Mouse (Mus musculus): ENCODE data around the gene Scrn1. TPM values are rescaled to one million over a fixed set of nuclear protein-coding genes. Genes with fewer than 3 reads are reported as not detected.

Scrn1 gene
- polyA plus RNA-seq, 1 experiment from 2014 or later: 4.7 TPM

DNA sequence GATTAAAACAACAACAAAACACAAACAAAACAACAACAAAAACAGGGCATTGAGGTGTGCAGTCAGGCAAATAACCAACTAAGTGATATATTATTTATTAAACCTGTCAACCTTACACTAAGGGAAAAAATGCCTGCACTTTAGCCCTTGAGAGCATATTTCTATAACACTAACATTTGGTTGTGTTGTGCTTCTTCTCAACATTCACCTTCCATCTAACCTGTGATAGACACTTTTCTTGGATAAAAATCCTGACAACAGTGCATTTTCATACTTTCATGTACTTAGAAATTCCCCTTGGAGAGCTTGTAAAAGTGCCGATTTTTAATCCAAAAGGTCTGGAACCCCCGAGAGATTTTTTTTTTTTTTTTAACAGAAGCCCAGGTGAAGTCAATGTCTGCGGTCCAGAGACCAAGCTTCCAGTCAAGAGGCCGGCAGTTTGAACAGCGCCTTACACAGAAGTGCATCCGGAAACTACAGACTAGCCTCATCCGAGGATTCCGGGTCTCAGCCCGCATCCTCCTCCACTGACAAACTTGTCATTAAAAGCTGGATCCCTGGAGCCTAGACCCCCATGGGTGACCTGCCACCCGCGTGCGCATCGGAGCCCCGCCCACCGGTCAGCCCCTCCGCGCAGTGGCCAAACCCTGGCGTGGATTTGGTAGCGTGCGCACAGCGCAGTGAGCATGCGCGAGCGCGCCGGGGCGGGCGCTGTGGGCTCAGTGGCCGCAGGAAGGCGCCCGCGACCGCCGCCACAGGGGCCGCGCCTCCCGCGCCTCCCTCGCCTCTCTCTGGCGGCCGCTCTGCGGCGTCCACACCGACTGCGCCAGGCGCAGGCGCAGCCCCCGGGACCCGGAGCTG, 28.4 kb upstream of the Scrn1 start, which contains the start of gene Plekha8:
Gene Plekha8, plus strand, starts transcription at position 643 of the 861 bp plus-strand sequence.
- Histone ChIP-seq H3K9me3 (ENCODE audit: control insufficient read depth, low read length) (no peaks in the 10 kb centered on the region), H3K4me3 (ENCODE audit: low read length) (peak within 1 kb of the TSS; percentile 97), H3K4me2 (ENCODE audit: low read depth, low read length) (peak within 1 kb of the TSS; percentile 84), H3K36me3 (ENCODE audit: control insufficient read depth, insufficient read depth, low read length) (no peaks in the 10 kb centered on the region), H3K27me3 (replicated peaks; ENCODE audit: control insufficient read depth, insufficient read depth, low read length) (no peaks in the 10 kb centered on the region), H3K27ac (ENCODE audit: low read length) (peak within 1 kb of the TSS; percentile 75), H3K9ac (ENCODE audit: low read depth, low read length) (peak within 1 kb of the TSS; percentile 91), H3K4me1 (ENCODE audit: control insufficient read depth, insufficient read depth, low read length) (peaks cover 27% of the 10 kb centered on the region)
- WGBS: under 1% methylated on average over 47 of the region's 49 CpGs
- ATAC-seq: peak; percentile 92

DNA sequence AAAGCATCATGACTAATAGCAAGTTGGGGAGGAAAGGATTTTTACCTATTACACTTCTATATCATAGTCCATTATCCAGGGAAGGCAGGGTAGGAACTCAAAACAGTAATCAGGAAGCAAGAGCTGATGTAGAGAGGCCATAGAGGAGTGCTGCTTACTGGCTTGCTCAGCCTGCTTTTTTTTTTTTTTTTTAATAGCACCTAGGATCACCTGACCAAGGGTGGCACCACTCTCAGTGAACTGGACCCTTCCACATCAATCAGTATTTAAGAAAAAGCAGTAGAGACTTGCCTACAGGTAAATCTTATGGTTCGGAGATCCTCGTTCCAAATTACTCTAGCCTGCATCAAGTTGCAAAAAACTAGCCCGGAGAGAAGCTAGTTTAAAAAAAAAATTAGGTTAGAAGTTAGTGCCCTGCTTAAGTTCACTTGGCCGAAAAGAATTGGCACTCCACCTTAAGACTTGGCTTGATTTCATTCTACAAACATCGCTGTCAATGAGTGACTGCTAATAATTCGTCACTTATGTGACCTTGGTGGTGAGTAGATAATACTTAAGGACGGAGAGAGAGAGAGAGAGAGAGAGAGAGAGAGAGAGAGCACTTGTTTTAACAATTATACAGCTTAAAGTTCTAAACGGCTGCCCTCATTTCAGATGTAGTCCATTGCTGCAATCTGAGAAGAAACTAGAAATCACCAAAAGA, 27.6 kb upstream of the Scrn1 start:
- no peaks in the 10 kb centered on the region for H3K9me3 ChIP-seq (ENCODE audit: control insufficient read depth, low read length)
- peaks cover 27% of the 10 kb centered on the region for H3K4me1 ChIP-seq (ENCODE audit: control insufficient read depth, insufficient read depth, low read length)
- peak; percentile 1; the same call in 1 of the 2 replicates for ATAC-seq
- H3K36me3 ChIP-seq (ENCODE audit: control insufficient read depth, insufficient read depth, low read length): no peaks in the 10 kb centered on the region
- H3K27me3 ChIP-seq (replicated peaks; ENCODE audit: control insufficient read depth, insufficient read depth, low read length): no peaks in the 10 kb centered on the region
- H3K4me3 ChIP-seq (ENCODE audit: low read length): peak overlapping the region; percentile 71
- WGBS: 48% methylated on average over 8 of the region's 8 CpGs
- H3K9ac ChIP-seq (ENCODE audit: low read depth, low read length): no peak overlapping the region
- peak overlapping the region; percentile 84 for H3K4me2 ChIP-seq (ENCODE audit: low read depth, low read length)
- no peak overlapping the region for H3K27ac ChIP-seq (ENCODE audit: low read length)

DNA sequence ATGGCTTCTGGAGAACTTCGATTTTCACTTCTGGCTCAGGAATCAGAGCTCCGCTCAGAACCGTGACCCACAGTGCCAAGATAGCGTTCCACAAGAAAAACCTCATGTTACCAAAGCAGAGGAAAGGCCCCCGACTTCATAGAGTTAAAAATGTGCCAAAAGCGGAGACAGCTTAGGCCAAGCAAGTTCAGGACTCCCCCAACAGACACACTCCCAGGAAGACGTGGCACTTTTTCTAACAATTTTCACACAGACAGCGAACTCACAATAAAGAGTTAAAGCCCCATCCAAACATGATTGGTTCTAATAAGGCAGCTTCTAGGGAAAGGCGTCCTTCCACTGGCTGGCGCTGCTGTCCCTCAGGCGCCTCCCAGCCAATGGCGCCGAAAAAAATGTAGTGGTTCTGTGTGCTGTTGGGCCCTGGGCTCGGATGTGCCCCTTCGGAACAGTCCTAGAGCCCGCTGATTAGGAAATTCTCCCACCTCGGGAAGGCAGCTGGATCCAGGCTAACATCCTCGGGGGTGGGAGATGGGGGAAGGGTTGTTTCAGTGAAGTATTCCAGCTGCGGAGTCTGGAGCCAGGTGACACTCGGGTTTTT, 26.7 kb upstream of the Scrn1 start:
- ATAC-seq: peak; percentile 83
- H3K36me3 ChIP-seq (ENCODE audit: control insufficient read depth, insufficient read depth, low read length): no peaks in the 10 kb centered on the region
- peak overlapping the region; percentile 71 for H3K4me3 ChIP-seq (ENCODE audit: low read length)

DNA sequence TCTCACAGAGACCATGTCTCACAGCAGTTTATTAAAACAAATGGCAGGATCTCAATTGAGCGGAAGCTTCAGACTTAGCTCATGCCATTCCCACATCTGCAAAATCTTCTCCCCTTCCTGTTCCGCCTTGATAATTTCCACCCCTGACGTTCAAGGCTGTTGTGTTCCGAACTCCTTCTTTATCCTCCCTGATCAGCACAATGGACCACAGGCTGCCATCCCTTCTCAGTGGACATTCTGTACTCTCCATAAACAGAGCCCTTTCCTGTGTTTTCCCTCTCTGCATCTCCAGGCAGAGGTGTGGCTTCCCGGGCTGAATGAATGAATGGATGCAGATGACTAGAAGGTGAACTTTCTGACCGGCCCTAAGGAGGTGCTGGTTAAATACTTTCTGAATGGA, 25.5 kb upstream of the Scrn1 start:
- 46% methylated on average over 6 of the region's 6 CpGs for WGBS
- no peak for ATAC-seq
- H3K9ac ChIP-seq (ENCODE audit: low read depth, low read length): no peak overlapping the region

More for the DNA sequence above, 26.7 kb upstream of the Scrn1 start:
- under 1% methylated on average over 20 of the region's 20 CpGs for WGBS
- Histone ChIP-seq H3K27me3 (replicated peaks; ENCODE audit: control insufficient read depth, insufficient read depth, low read length) (no peaks in the 10 kb centered on the region), H3K9ac (ENCODE audit: low read depth, low read length) (peak overlapping the region; percentile 82), H3K27ac (ENCODE audit: low read length) (peak overlapping the region; percentile 76), H3K4me1 (ENCODE audit: control insufficient read depth, insufficient read depth, low read length) (peaks cover 27% of the 10 kb centered on the region), H3K9me3 (ENCODE audit: control insufficient read depth, low read length) (no peaks in the 10 kb centered on the region), H3K4me2 (ENCODE audit: low read depth, low read length) (peak overlapping the region; percentile 67)

DNA sequence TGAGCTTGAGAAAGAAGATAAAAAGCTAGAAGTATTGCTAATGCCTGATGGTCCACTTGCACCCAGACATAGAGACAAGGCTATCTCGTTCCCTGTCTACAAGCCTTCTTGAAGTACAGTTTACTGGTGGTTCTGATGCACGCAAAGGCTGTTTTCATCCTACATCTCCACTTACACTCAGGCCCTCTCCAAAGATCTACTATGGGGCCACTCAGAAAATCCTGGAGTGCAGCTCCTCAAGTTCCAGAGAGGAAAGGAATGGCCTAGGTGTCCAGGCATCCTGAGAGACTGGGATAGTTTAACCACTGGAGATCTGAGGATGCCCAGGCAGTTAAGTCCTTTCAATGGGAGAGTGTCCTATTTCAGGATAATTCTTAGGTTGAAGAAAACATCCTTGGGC, 24.4 kb upstream of the Scrn1 start:
- H3K36me3 ChIP-seq (ENCODE audit: control insufficient read depth, insufficient read depth, low read length): no peaks in the 10 kb centered on the region
- peaks cover 16% of the 10 kb centered on the region for H3K4me1 ChIP-seq (ENCODE audit: control insufficient read depth, insufficient read depth, low read length)
- H3K4me3 ChIP-seq (ENCODE audit: low read length): no peak overlapping the region
- H3K4me2 ChIP-seq (ENCODE audit: low read depth, low read length): no peak overlapping the region
- H3K27me3 ChIP-seq (replicated peaks; ENCODE audit: control insufficient read depth, insufficient read depth, low read length): no peaks in the 10 kb centered on the region
- H3K9me3 ChIP-seq (ENCODE audit: control insufficient read depth, low read length): no peaks in the 10 kb centered on the region
- no peak for ATAC-seq
- H3K9ac ChIP-seq (ENCODE audit: low read depth, low read length): no peak overlapping the region
- WGBS: 93% methylated on average over 2 of the region's 2 CpGs
- no peak overlapping the region for H3K27ac ChIP-seq (ENCODE audit: low read length)

More for the DNA sequence above, 25.5 kb upstream of the Scrn1 start:
- Histone ChIP-seq H3K36me3 (ENCODE audit: control insufficient read depth, insufficient read depth, low read length) (no peaks in the 10 kb centered on the region), H3K4me1 (ENCODE audit: control insufficient read depth, insufficient read depth, low read length) (peaks cover 27% of the 10 kb centered on the region), H3K27me3 (replicated peaks; ENCODE audit: control insufficient read depth, insufficient read depth, low read length) (no peaks in the 10 kb centered on the region), H3K27ac (ENCODE audit: low read length) (no peak overlapping the region), H3K9me3 (ENCODE audit: control insufficient read depth, low read length) (no peaks in the 10 kb centered on the region), H3K4me3 (ENCODE audit: low read length) (peak overlapping the region; percentile 37), H3K4me2 (ENCODE audit: low read depth, low read length) (peak overlapping the region; percentile 52)

DNA sequence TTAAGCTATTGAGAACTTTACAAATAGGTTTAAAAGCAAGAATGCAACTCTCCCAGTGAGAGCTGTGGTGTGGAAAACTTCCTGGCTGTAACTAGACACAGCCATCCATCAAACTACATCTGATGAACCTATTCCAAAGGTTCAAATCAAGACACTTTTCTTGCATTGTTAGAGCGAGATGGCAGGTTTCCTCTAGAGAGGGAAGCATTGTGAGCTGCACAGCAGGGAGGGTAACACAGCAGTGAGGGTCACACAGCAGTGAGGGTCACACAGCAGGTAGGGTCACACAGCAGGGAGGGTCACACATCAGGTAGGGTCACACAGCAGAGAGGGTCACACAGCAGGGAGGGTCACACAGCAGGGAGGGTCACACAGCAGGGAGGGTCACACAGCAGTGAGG, 21.9 kb upstream of the Scrn1 start:
- H3K27me3 ChIP-seq (replicated peaks; ENCODE audit: control insufficient read depth, insufficient read depth, low read length): no peaks in the 10 kb centered on the region
- H3K4me2 ChIP-seq (ENCODE audit: low read depth, low read length): no peak overlapping the region
- H3K4me3 ChIP-seq (ENCODE audit: low read length): no peak overlapping the region
- WGBS: 70% methylated on average over 1 of the region's 1 CpGs
- H3K36me3 ChIP-seq (ENCODE audit: control insufficient read depth, insufficient read depth, low read length): no peaks in the 10 kb centered on the region
- no peak overlapping the region for H3K9ac ChIP-seq (ENCODE audit: low read depth, low read length)
- no peaks in the 10 kb centered on the region for H3K9me3 ChIP-seq (ENCODE audit: control insufficient read depth, low read length)
- no peak overlapping the region for H3K27ac ChIP-seq (ENCODE audit: low read length)
- H3K4me1 ChIP-seq (ENCODE audit: control insufficient read depth, insufficient read depth, low read length): peaks cover 9% of the 10 kb centered on the region; the same call in 1 of the 2 replicates
- no peak for ATAC-seq

DNA sequence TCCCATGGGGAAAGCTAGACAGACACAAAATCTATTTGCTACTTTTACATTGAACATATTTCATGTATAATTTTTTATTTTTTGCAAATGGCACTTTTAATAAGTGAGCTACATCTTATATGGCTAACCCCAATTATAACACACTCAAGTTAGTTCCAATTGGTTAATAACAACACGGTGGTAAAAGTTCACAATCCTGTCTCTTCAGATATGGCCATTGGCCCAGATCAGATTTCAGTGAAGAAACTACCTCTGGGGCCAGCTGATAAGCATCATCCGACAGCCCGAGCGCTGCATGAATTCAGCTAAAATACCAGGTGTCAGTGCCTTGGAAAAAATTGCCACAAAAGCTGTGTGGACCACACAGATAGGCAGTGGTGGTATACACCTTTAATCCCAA, 21.4 kb upstream of the Scrn1 start:
- no peak overlapping the region for H3K4me3 ChIP-seq (ENCODE audit: low read length)
- no peak overlapping the region for H3K9ac ChIP-seq (ENCODE audit: low read depth, low read length)
- no peak overlapping the region for H3K27ac ChIP-seq (ENCODE audit: low read length)
- H3K27me3 ChIP-seq (replicated peaks; ENCODE audit: control insufficient read depth, insufficient read depth, low read length): no peaks in the 10 kb centered on the region
- peaks cover 9% of the 10 kb centered on the region; the same call in 1 of the 2 replicates for H3K4me1 ChIP-seq (ENCODE audit: control insufficient read depth, insufficient read depth, low read length)
- H3K36me3 ChIP-seq (ENCODE audit: control insufficient read depth, insufficient read depth, low read length): no peaks in the 10 kb centered on the region
- 74% methylated on average over 4 of the region's 4 CpGs for WGBS
- no peak overlapping the region for H3K4me2 ChIP-seq (ENCODE audit: low read depth, low read length)
- H3K9me3 ChIP-seq (ENCODE audit: control insufficient read depth, low read length): no peaks in the 10 kb centered on the region
- no peak for ATAC-seq

DNA sequence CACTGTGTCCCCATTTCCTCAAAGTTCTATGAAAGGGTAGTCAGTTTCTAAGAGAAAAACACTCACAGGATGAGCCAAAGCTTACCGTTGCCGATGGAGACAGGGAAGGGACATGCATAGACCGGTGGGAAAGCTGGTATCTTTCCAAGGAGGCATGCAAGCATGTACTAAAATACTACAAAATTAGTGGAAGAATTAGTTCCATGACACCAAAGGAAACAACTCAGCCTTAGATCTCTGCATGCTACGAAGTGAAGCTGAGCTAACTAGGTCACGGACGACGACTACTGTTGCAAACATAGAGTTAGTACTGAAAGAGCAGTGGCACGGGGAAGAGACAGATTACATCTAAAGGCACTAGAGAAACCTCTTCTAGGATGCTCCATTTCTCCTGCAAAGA, 20.6 kb upstream of the Scrn1 start:
- no peaks in the 10 kb centered on the region for H3K9me3 ChIP-seq (ENCODE audit: control insufficient read depth, low read length)
- H3K4me3 ChIP-seq (ENCODE audit: low read length): no peak overlapping the region
- no peak overlapping the region for H3K4me2 ChIP-seq (ENCODE audit: low read depth, low read length)
- no peak overlapping the region for H3K9ac ChIP-seq (ENCODE audit: low read depth, low read length)
- 86% methylated on average over 8 of the region's 8 CpGs for WGBS
- ATAC-seq: no peak
- H3K27ac ChIP-seq (ENCODE audit: low read length): no peak overlapping the region
- H3K4me1 ChIP-seq (ENCODE audit: control insufficient read depth, insufficient read depth, low read length): peaks cover 6% of the 10 kb centered on the region; the same call in 1 of the 2 replicates
- 0 out of 2 replicates have a peak, but pooled peaks cover 4% of the 10 kb centered on the region for H3K36me3 ChIP-seq (ENCODE audit: control insufficient read depth, insufficient read depth, low read length)
- no peaks in the 10 kb centered on the region for H3K27me3 ChIP-seq (replicated peaks; ENCODE audit: control insufficient read depth, insufficient read depth, low read length)

DNA sequence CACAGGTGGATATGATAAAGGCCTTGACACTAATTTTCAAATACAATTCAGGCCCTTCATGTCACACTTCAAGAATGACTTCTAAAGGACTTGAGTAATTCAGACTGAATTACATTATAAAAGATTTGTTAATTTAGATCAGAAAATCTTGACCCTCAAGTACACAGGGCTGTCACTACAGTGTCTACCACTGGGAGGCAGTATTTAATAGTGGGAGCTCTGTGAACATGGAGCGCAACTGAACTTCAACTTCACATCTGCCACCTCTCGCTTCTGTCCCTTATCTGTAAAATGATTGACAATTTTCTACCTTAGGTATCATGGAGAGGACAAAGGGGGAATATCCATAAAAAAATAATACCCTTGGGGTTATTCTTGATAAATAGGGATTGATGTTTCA, 19.9 kb upstream of the Scrn1 start:
- Histone ChIP-seq H3K27me3 (replicated peaks; ENCODE audit: control insufficient read depth, insufficient read depth, low read length) (no peaks in the 10 kb centered on the region), H3K4me1 (ENCODE audit: control insufficient read depth, insufficient read depth, low read length) (no peaks in the 10 kb centered on the region; the same call in 1 of the 2 replicates), H3K36me3 (ENCODE audit: control insufficient read depth, insufficient read depth, low read length) (0 out of 2 replicates have a peak, but pooled peaks cover 4% of the 10 kb centered on the region), H3K9me3 (ENCODE audit: control insufficient read depth, low read length) (no peaks in the 10 kb centered on the region), H3K9ac (ENCODE audit: low read depth, low read length) (no peak overlapping the region), H3K4me2 (ENCODE audit: low read depth, low read length) (no peak overlapping the region), H3K4me3 (ENCODE audit: low read length) (no peak overlapping the region), H3K27ac (ENCODE audit: low read length) (no peak overlapping the region)
- ATAC-seq: 0 out of 2 replicates have a peak, but pooled peaks have one; percentile 38
- 32% methylated on average over 2 of the region's 2 CpGs for WGBS

Measured in intestine, embryonic 16.5 days (tissue).